Mouse (Mus musculus) hindbrain, postnatal 0 days (tissue): ENCODE results near the gene Mia2. TPM values are rescaled to one million over a fixed set of nuclear protein-coding genes. Genes with fewer than 3 reads are reported as not detected.
"Not testable (repeated sequence)": the region's sequence is repeated elsewhere in the genome, so short reads cannot be mapped to it uniquely, and the experiment has no call there.

Experiments
- ATAC-seq: fragments of 200-750 bp; cut with Nextera tagmentation; 2 replicates; pipeline ENCODE4 v1.8.0; 2017; ENCODE audit warnings: mild to moderate bottlenecking, moderate TSS enrichment, moderate library complexity
- DNase-seq: peaks from one replicate; pipeline ENCODE4 v3.0.0-alpha.2; 2015; ENCODE audit warnings: low spot score
- H3K27ac ChIP-seq: fragments of 300-500 bp; sonication (generic); 2 replicates; pipeline ENCODE4 v1.5.1; 2014; ENCODE audit warnings: mild to moderate bottlenecking
- H3K27me3 ChIP-seq: fragments of 300-500 bp; sonication (generic); 2 replicates; pipeline ENCODE4 v1.6.1; 2014; ENCODE audit warnings: low read length, mixed read lengths; ENCODE audit not compliant: insufficient read depth
- H3K36me3 ChIP-seq: fragments of 300-500 bp; sonication (generic); 2 replicates; pipeline ENCODE4 v1.6.1; 2014; ENCODE audit warnings: low read length, mixed read lengths; ENCODE audit not compliant: insufficient read depth
- H3K4me1 ChIP-seq: fragments of 300-500 bp; sonication (generic); 2 replicates; pipeline ENCODE4 v1.6.1; 2014; ENCODE audit warnings: antibody characterized with exemption, low read length, mixed read lengths; ENCODE audit not compliant: insufficient read depth
- H3K4me2 ChIP-seq: fragments of 300-500 bp; sonication (generic); 2 replicates; pipeline ENCODE4 v1.6.1; 2014; ENCODE audit warnings: low read depth, mild to moderate bottlenecking, low read length, moderate library complexity, mixed read lengths
- H3K4me3 ChIP-seq: fragments of 300-500 bp; sonication (generic); 2 replicates; pipeline ENCODE4 v1.5.1; 2014; ENCODE audit warnings: low read length
- H3K9ac ChIP-seq: fragments of 300-500 bp; sonication (generic); replicated peaks from 2 replicates; pipeline ENCODE4 v1.6.1; 2014; ENCODE audit warnings: mild to moderate bottlenecking, low read length, moderate library complexity, mixed read lengths
- H3K9me3 ChIP-seq: fragments of 300-500 bp; sonication (generic); 2 replicates; pipeline ENCODE4 v1.6.1; 2016; ENCODE audit warnings: low read length, mixed read lengths
- CTCF ChIP-seq: IDR thresholded peaks from 2 replicates; pipeline ENCODE4 v1.5.1; 2016; ENCODE audit warnings: antibody characterized with exemption, control low read depth, low read depth
- WGBS: fragments of 180-500 bp; shearing (Covaris S2); extraction: QIAGEN DNeasy Blood & Tissue Kit; methylation state at CpG from one replicate; pipeline ENCODE4 v1.1.7; 2014; 5-methylcytosine and 5-hydroxymethylcytosine counted together
- microRNA-seq, 2 experiments: library from miRNA; unstranded; fragments of <30 nt; microRNA quantifications; one replicate each; pipeline ENCODE4; 2016
- polyA plus RNA-seq: library from polyadenylated mRNA; unstranded; fragments of >200 nt; fragmentation: Nextera tagmentation; extraction: Ambion mirVana; gene quantifications from 2 replicates; pipeline ENCODE4 v1.2.1, GENCODE M21; 2015
- total RNA-seq: library from RNA; depleted of rRNA; stranded (reverse); fragments of >200 nt; gene quantifications from 2 replicates; pipeline ENCODE4 v1.2.3, GENCODE M21; 2014; rRNA removed

Mia2 gene
- total and polyA plus RNA-seq, 2 experiments from 2014 or later: 24.9 to 38.2 TPM

DNA sequence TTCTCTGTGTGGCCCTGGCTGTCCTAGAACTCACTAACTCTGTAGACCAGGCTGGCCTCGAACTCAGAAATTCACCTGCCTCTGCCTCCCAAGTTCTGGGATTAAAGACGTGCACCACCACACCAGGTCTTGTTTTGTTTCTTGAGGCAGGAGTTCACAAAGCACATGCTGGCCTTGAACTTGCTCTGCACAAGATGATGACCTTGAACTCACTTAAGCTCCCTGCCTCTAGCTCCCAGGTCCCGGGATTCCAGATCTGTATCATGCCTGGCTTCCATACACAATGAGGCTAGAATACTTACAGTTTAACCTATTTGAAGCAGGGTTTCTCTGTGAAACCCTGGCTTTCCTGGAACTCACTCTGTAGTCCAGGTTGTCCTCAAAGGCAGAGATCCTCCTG lies 121.7 kb downstream of the Mia2 start:
- no peaks in the 10 kb centered on the region for H3K36me3 ChIP-seq
- no peak for ATAC-seq
- H3K9me3 ChIP-seq: no peaks in the 10 kb centered on the region
- peaks cover 8% of the 10 kb centered on the region; the same call in 1 of the 2 replicates for H3K4me1 ChIP-seq
- 79% methylated on average over 3 of the region's 3 CpGs for WGBS
- no peak overlapping the region for H3K9ac ChIP-seq
- no peak for TF ChIP-seq CTCF
- DNase-seq: no peak
- no peak overlapping the region for H3K27ac ChIP-seq
- H3K4me2 ChIP-seq: peak overlapping the region; percentile 76
- H3K27me3 ChIP-seq: no peaks in the 10 kb centered on the region
- peak overlapping the region; percentile 82 for H3K4me3 ChIP-seq

GRCm38 (mm10) chr12:59218640-59219321 lies 123.2 kb downstream of the Mia2 start:
- Histone ChIP-seq H3K27ac (peak overlapping the region; percentile 95), H3K27me3 (no peaks in the 10 kb centered on the region), H3K4me3 (peak overlapping the region; percentile 82), H3K9me3 (no peaks in the 10 kb centered on the region), H3K9ac (peak overlapping the region; percentile 91), H3K36me3 (no peaks in the 10 kb centered on the region), H3K4me1 (peaks cover 8% of the 10 kb centered on the region; the same call in 1 of the 2 replicates), H3K4me2 (peak overlapping the region; percentile 76)
- ATAC-seq (peak; percentile 46; the same call in 1 of the 2 replicates), DNase-seq (peak; percentile 55)
- WGBS: under 1% methylated on average over 65 of the region's 69 CpGs
- no peak for TF ChIP-seq CTCF

GRCm38 (mm10) chr12:59219325-59220225 lies 124.0 kb downstream of the Mia2 start, which contains the start of gene Fbxo33:
Gene Fbxo33 (minus strand): TSS chr12:59219725.
- Histone ChIP-seq H3K36me3 (no peaks in the 10 kb centered on the region), H3K27ac (peak within 1 kb of the TSS; percentile 95), H3K4me2 (peak within 1 kb of the TSS; percentile 76), H3K4me3 (peak within 1 kb of the TSS; percentile 82), H3K4me1 (peaks cover 8% of the 10 kb centered on the region; the same call in 1 of the 2 replicates), H3K27me3 (no peaks in the 10 kb centered on the region), H3K9me3 (no peaks in the 10 kb centered on the region), H3K9ac (peak within 1 kb of the TSS; percentile 91)
- DNase-seq (peak; percentile 99), ATAC-seq (peak; percentile 97)
- TF ChIP-seq CTCF: peak; percentile 82
- under 1% methylated on average over 109 of the region's 109 CpGs for WGBS

DNA sequence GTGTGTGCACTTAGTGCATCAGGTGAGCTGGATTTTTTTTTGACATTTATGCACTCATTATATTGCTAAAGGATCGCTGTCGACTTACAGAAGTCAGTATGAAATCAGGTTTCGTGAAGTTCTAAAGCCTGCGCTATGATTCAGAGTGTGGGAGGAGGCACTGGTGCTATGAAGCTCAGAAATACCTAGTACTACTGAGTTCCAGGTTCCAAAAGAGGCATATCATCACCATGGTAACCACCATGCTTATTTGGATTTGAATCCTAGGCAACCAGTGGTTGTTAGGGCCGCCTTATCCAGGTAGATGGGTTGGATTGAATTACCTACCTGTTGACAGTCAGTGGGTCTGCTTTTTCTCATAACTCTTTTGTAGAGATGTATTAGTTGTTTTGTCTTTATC lies 132.8 kb downstream of the Mia2 start:
- no peaks in the 10 kb centered on the region for H3K4me1 ChIP-seq
- no peaks in the 10 kb centered on the region for H3K9me3 ChIP-seq
- H3K36me3 ChIP-seq: no peaks in the 10 kb centered on the region
- no peak for TF ChIP-seq CTCF
- H3K4me3 ChIP-seq: no peak overlapping the region
- ATAC-seq (no peak), DNase-seq (no peak)
- no peak overlapping the region for H3K9ac ChIP-seq
- no peak overlapping the region for H3K4me2 ChIP-seq
- no peak overlapping the region for H3K27ac ChIP-seq
- WGBS: 91% methylated on average over 5 of the region's 5 CpGs
- no peaks in the 10 kb centered on the region for H3K27me3 ChIP-seq

DNA sequence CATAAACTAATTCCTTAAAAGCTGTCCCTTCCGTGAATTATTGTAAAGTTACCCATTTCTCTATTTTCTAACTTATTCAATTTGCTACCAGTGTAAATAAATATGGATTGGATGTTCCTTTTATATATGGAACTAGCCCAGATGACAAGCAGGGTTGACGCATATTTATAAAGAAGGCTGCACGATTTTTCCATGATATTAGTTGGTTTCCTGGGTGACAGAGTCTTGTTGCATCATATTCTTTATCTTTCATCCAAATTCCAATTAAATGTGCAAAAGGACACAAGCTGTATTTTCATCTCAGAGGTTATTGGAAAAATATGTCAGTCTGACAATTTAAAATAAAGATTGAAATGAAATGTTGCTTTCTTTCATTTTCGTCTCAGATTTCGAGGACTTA lies 142.8 kb downstream of the Mia2 start:
- Histone ChIP-seq H3K4me3 (no peak overlapping the region), H3K27me3 (no peaks in the 10 kb centered on the region), H3K9me3 (no peaks in the 10 kb centered on the region), H3K27ac (no peak overlapping the region), H3K9ac (no peak overlapping the region), H3K36me3 (no peaks in the 10 kb centered on the region), H3K4me1 (no peaks in the 10 kb centered on the region), H3K4me2 (no peak overlapping the region)
- DNase-seq (no peak), ATAC-seq (no peak)
- 74% methylated on average over 5 of the region's 5 CpGs for WGBS
- no peak for TF ChIP-seq CTCF

DNA sequence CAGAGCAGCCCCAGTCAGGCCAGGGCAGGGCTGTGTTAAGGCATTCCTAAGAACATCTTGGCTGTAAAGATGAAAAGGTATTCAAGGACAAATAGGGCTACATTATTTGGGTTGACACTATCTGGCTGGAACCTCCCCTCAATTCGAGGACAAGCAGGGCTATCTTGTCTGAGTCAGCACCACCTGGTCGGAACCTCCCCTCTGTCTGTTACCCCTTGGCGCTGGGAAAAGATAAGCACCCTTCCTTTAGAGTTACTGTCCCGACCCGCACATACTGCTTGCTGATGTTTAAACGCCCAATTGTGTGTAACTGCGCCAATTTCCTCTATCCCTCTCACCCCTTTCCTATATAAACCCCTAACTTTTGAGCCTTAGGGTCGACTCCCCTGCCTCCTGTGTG lies 145.4 kb downstream of the Mia2 start:
- H3K4me3 ChIP-seq, H3K4me1 ChIP-seq, H3K4me2 ChIP-seq, DNase-seq, H3K27ac ChIP-seq, H3K9ac ChIP-seq, ATAC-seq, H3K36me3 ChIP-seq, H3K27me3 ChIP-seq, H3K9me3 ChIP-seq: not testable (repeated sequence)
- 89% methylated on average over 8 of the region's 8 CpGs for WGBS

Small RNAs within 50 kb of the gene (microRNA-seq; reads per million reads assigned to microRNA genes)
- gene Gm27284: 0 reads per million in 2 experiments

Other genes with a start within 250 kb of the Mia2 start
- 120 and 124 TPM in 2 replicates for gene Sec23a, start 83.8 kb upstream of the Mia2 start, total RNA-seq
- 81.7 and 86.5 TPM in 2 replicates for gene Sec23a, start 83.8 kb upstream of the Mia2 start, polyA plus RNA-seq
- gene Gemin2, start 82.4 kb upstream of the Mia2 start, total RNA-seq: 3.9 and 6.2 TPM in 2 replicates
- 12.0 and 13.1 TPM in 2 replicates for gene Gemin2, start 82.4 kb upstream of the Mia2 start, polyA plus RNA-seq
- 40.9 and 43.1 TPM in 2 replicates for gene Trappc6b, start 34.3 kb upstream of the Mia2 start, total RNA-seq
- gene Trappc6b, start 34.3 kb upstream of the Mia2 start, polyA plus RNA-seq: 168 and 171 TPM in 2 replicates
- gene Pnn, start 28.9 kb upstream of the Mia2 start, total RNA-seq: 11.9 and 13.6 TPM in 2 replicates
- 82.3 and 93.9 TPM in 2 replicates for gene Pnn, start 28.9 kb upstream of the Mia2 start, polyA plus RNA-seq
- 10.9 and 11.9 TPM in 2 replicates for gene Fbxo33, start 123.9 kb downstream of the Mia2 start, total RNA-seq
- gene Fbxo33, start 123.9 kb downstream of the Mia2 start, polyA plus RNA-seq: 7.7 and 8.5 TPM in 2 replicates